Mouse (Mus musculus) liver, adult 2 months (tissue): ENCODE data around the gene E130308A19Rik.

ENCODE experiments used
- CTCF ChIP-seq: fragments of 200-500 bp; IDR thresholded peaks from 2 replicates; pipeline ENCODE4 v1.5.1; 2011; ENCODE audit warnings: low read depth, low read length, control low read depth
- POLR2A ChIP-seq: fragments of 200-500 bp; IDR thresholded peaks from 2 replicates; pipeline ENCODE4 v1.6.1; 2011; ENCODE audit warnings: low read length, control low read depth; ENCODE audit not compliant: insufficient read depth; ENCODE audit errors: extremely low read depth

DNA sequence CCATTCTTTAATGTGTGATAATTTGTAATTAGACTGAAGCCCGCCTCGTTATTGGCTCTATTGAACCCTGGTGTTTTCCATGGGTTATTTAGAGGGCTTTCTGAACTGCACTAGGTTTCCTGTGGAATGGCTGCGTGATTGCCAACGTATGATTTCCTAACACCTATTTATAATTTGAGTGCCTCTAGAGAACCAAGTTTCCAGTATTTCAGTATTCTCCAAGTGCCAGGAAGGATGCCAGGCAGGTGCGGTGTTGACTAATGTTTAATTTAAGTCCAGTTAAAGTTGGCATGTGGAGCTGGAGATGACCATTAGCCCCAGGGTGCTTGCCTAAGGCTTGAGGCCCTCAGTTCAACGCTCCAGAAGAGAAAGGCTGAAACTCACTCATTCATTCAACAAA is 161.1 kb downstream of the E130308A19Rik start:
- no peak for TF ChIP-seq CTCF
- no peak for TF ChIP-seq POLR2A
